Comparison of ENCODE assay signal across 10 mouse cellular contexts in the genomic region with DNA sequence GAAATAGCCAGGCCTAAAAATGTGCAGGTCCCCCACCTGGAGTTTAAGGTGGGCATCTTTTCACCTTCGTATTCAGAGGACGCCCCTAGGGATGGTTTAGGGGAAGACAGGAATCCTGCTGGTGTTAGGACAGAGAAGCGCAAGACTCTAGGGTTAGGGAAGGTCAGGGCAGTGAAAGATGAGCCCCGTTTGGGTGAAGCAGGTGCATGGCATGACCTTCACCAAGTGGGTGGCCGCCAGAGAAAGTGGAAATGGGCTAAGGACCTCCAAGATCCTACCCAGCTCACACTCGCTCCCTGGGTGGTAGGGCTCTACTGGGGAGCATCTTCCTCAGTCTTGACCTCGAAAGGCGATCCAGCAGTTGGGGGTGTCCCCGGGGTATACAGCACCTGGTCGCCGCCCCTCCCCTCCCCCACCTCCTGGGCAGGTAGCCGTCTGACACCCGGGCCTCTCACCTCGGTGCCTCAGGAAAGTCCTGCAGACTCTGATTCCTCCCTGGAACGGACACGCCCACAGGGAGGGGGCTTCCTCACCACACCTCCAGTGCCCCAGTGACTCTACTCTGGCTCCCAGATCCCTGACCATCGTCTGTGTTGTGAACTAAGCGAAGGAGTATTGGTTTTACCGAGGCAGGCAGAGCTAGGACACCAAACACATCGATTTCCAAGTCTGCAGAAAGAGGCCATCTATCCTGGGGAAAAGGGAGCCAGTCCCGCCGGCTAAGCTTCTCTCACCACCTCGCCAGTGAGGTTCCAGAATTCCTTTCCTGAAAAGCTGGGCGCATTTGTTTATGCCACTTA. TPM values are rescaled to one million over a fixed set of nuclear protein-coding genes. Genes with fewer than 3 reads are reported as not detected.
A peak's percentile ranks its signal among the peaks of the same experiment; 100 is the strongest.
DNase-seq lines count a peak whose midpoint lies in the region; ATAC-seq and TF ChIP-seq lines count a peak whose summit lies in the region.
"Had no signal": no experiment of that assay in that cellular context is flagged by ENCODE, and none has a peak within 500 bp of the region (broad histone marks: within the 10 kb centered on the region; RNA-seq: fewer than 3 reads in every experiment).

No protein-coding gene starts in this region.

- 3% methylated on average over 23 of the region's 24 CpGs for WGBS in heart, embryonic 12.5 days
- WGBS in hindbrain, embryonic 11.5 days = 8% methylated on average over 24 of the region's 24 CpGs
- WGBS in midbrain, embryonic 10.5 days = 9% methylated on average over 24 of the region's 24 CpGs

- no peak overlapping the region for H3K27ac ChIP-seq in heart, embryonic 12.5 days (ENCODE audit: poor library complexity, severe bottlenecking)
- peak overlapping the region; percentile 37; the same call in 1 of the 2 replicates for H3K27ac ChIP-seq in ES-E14 (ENCODE audit: insufficient read depth, low read depth, low read length, poor library complexity, severe bottlenecking)
- no peak overlapping the region for H3K27ac ChIP-seq in hindbrain, embryonic 11.5 days (ENCODE audit: low read depth, low read length)
- peak overlapping the region; percentile 65 for H3K27ac ChIP-seq in midbrain, embryonic 10.5 days (replicated peaks)

- no peaks in the 10 kb centered on the region for H3K36me3 ChIP-seq in heart, embryonic 12.5 days
- no peaks in the 10 kb centered on the region for H3K36me3 ChIP-seq in ES-E14 (ENCODE audit: control insufficient read depth, insufficient read depth, low read length, poor library complexity, severe bottlenecking)
- no peaks in the 10 kb centered on the region for H3K36me3 ChIP-seq in hindbrain, embryonic 11.5 days (ENCODE audit: control insufficient read depth, insufficient read depth, low read length)
- no peaks in the 10 kb centered on the region for H3K36me3 ChIP-seq in midbrain, embryonic 10.5 days
- H3K36me3 ChIP-seq: G1E had no signal

- H3K9me3 ChIP-seq in heart, embryonic 12.5 days (replicated peaks) = peaks cover 7% of the 10 kb centered on the region; the same call in 1 of the 2 replicates
- no peaks in the 10 kb centered on the region for H3K9me3 ChIP-seq in ES-E14 (ENCODE audit: control insufficient read depth, insufficient read depth, low read depth, low read length)
- no peaks in the 10 kb centered on the region for H3K9me3 ChIP-seq in hindbrain, embryonic 11.5 days (ENCODE audit: control insufficient read depth, low read length)
- H3K9me3 ChIP-seq in midbrain, embryonic 10.5 days (replicated peaks) = peaks cover 9% of the 10 kb centered on the region; the same call in 1 of the 2 replicates

- peaks cover 24% of the 10 kb centered on the region for H3K4me1 ChIP-seq in heart, embryonic 12.5 days (replicated peaks)
- H3K4me1 ChIP-seq in ES-E14 (ENCODE audit: control insufficient read depth in 2 of 2, insufficient read depth in 2 of 2, low read length in 2 of 2, poor library complexity in 1 of 2) = peaks cover 0 to 32% of the 10 kb centered on the region in 2 experiments; a peak in 3 of 4 replicates
- H3K4me1 ChIP-seq in hindbrain, embryonic 11.5 days (replicated peaks; ENCODE audit: control insufficient read depth, insufficient read depth, low read length) = no peaks in the 10 kb centered on the region
- peaks cover 35% of the 10 kb centered on the region for H3K4me1 ChIP-seq in midbrain, embryonic 10.5 days

- H3K4me3 ChIP-seq in heart, embryonic 12.5 days = peak overlapping the region; percentile 33
- peak overlapping the region; percentile 5 to 29; a peak in 2 of 4 replicates for H3K4me3 ChIP-seq in ES-E14 (ENCODE audit: insufficient read depth in 1 of 2, low read depth in 1 of 2, low read length in 2 of 2, poor library complexity in 1 of 2, severe bottlenecking in 1 of 2)
- H3K4me3 ChIP-seq in hindbrain, embryonic 11.5 days (ENCODE audit: low read depth, low read length) = no peak overlapping the region
- peak overlapping the region; percentile 34 for H3K4me3 ChIP-seq in midbrain, embryonic 10.5 days

- peak overlapping the region; percentile 75 for H3K4me2 ChIP-seq in heart, embryonic 12.5 days
- H3K4me2 ChIP-seq in hindbrain, embryonic 11.5 days (replicated peaks; ENCODE audit: low read depth, low read length) = peak overlapping the region; percentile 23

- no peak for DNase-seq in heart, postnatal 4 days
- no peak for DNase-seq in ES-E14 (ENCODE audit: low read depth, low spot score)
- no peak for DNase-seq in hindbrain, embryonic 11.5 days (ENCODE audit: low spot score)
- DNase-seq in midbrain, embryonic 10.5 days (ENCODE audit: low spot score) = no peak
- no peak for DNase-seq in left cerebral cortex, adult 8-10 months (ENCODE audit: low spot score in 2 of 2)
- DNase-seq in cerebellum, adult 18-20 months = no peak
- DNase-seq: lung, adult 18-20 months had no signal

- H3K27me3 ChIP-seq in heart, embryonic 12.5 days (replicated peaks) = peaks cover 25% of the 10 kb centered on the region
- peaks cover 3% of the 10 kb centered on the region; the same call in 1 of the 2 replicates for H3K27me3 ChIP-seq in hindbrain, embryonic 11.5 days (ENCODE audit: control insufficient read depth, insufficient read depth, low read length)
- H3K27me3 ChIP-seq in midbrain, embryonic 10.5 days (ENCODE audit: low read depth, poor library complexity, severe bottlenecking) = peaks cover 55% of the 10 kb centered on the region

- 0 out of 2 replicates have a peak, but pooled peaks have one; percentile 40 for ATAC-seq in heart, embryonic 12.5 days (ENCODE audit: insufficient number of reproducible peaks, low FRiP score)
- no peak for ATAC-seq in hindbrain, embryonic 11.5 days (ENCODE audit: low FRiP score)
- ATAC-seq in erythroblast, adult 5-6 weeks (replicated peaks; ENCODE audit: low FRiP score, poor library complexity, severe bottlenecking) = no peak

- H3K9ac ChIP-seq in heart, embryonic 12.5 days = 0 out of 2 replicates have a peak overlapping the region, but pooled peaks have one; percentile 32
- no peak overlapping the region for H3K9ac ChIP-seq in ES-E14 (ENCODE audit: insufficient read depth, low read depth, low read length, poor library complexity, severe bottlenecking)
- H3K9ac ChIP-seq in hindbrain, embryonic 11.5 days (ENCODE audit: low read depth, low read length) = no peak overlapping the region

- in situ Hi-C loops in ES-E14 (cut with MboI; ENCODE audit: low sequenced_read_pairs in 2 of 2, unreplicated experiment in 2 of 2) = no loop called here

TF ChIP-seq in ES-E14, 5 proteins besides CTCF, POLR2A, EP300 and RAD21:
- TF ChIP-seq MAFK (IDR thresholded peaks at IDR 0.05; ENCODE audit: insufficient read depth, low read depth, low read length) (no peak), ZNF384 (IDR thresholded peaks at IDR 0.05; ENCODE audit: low read depth, low read length) (no peak)

RNA-seq across cellular contexts. Expression of a gene that starts 10.6 kb away (rescaled TPM):
- 2.1 and 2.4 TPM in 2 replicates for polyA plus RNA-seq in heart, embryonic 12.5 days (2016; fragmentation: Nextera tagmentation; extraction: Ambion mirVana)
- total RNA-seq in heart, postnatal 4 days (2021) = 1 to 10 TPM; 5.8 to 6.3 TPM
- 7.7 and 12.3 TPM in 2 replicates for total RNA-seq in ES-E14 (2012; rRNA removed)
- polyA plus RNA-seq in hindbrain, embryonic 11.5 days (2014; fragmentation: Nextera tagmentation; extraction: Ambion mirVana) = 20.1 and 26.5 TPM in 2 replicates
- 17.5 and 17.6 TPM in 2 replicates for polyA plus RNA-seq in midbrain, embryonic 10.5 days (2016; fragmentation: Nextera tagmentation; extraction: Ambion mirVana)
- 10 to 100 TPM; 36.3 to 40.8 (median 38.0) TPM for total RNA-seq in left cerebral cortex, adult 8-10 months (2022)
- total RNA-seq in erythroblast, adult 5-6 weeks (2015; ENCODE audit: low replicate concordance) = 0.42 TPM in 1 of 2 replicates, not detected in the other
- 0.51 and 0.84 TPM in 2 replicates for total RNA-seq in erythroblast, adult 5-6 weeks (2017; ENCODE audit: low replicate concordance)
- total RNA-seq: G1E had no signal
- polyA plus RNA-seq: G1E had no signal

Comparison
In these comparisons a context has a peak if more than half of its experiments do, and no peak if none do; other contexts are left out.
1. H3K27ac ChIP-seq: peak in ES-E14 (single experiment) and midbrain, embryonic 10.5 days (single experiment); none in heart, embryonic 12.5 days (single experiment) and hindbrain, embryonic 11.5 days (single experiment).